Mouse (Mus musculus) bone marrow, adult 2 months (tissue): ENCODE data around the gene Taok3. TPM values are rescaled to one million over a fixed set of nuclear protein-coding genes. Genes with fewer than 3 reads are reported as not detected.
A peak's percentile ranks its signal among the peaks of the same experiment; 100 is the strongest.
"Not testable (repeated sequence)": the region's sequence is repeated elsewhere in the genome, so short reads cannot be mapped to it uniquely, and the experiment has no call there.

Experiments
- H3K27ac ChIP-seq: fragments of 200-500 bp; 2 replicates; pipeline ENCODE4 v1.5.1; 2012; ENCODE audit warnings: low read depth, mild to moderate bottlenecking, control low read depth, inconsistent platforms, low read length; ENCODE audit not compliant: control insufficient read depth, poor library complexity, insufficient read depth
- H3K4me1 ChIP-seq: fragments of 200-500 bp; 2 replicates; pipeline ENCODE4 v1.6.1; 2011; ENCODE audit warnings: low read length; ENCODE audit not compliant: control insufficient read depth, insufficient read depth
- H3K4me3 ChIP-seq: fragments of 200-500 bp; replicated peaks from 2 replicates; pipeline ENCODE3; 2011; ENCODE audit warnings: mild to moderate bottlenecking, low read depth, low read length, control low read depth; ENCODE audit not compliant: control insufficient read depth
- CTCF ChIP-seq: fragments of 200-500 bp; IDR thresholded peaks from 2 replicates; pipeline ENCODE4 v1.5.1; 2011; ENCODE audit warnings: low read length, control low read depth; ENCODE audit not compliant: control insufficient read depth, insufficient read depth
- POLR2A ChIP-seq: fragments of 200-500 bp; IDR thresholded peaks from 2 replicates; pipeline ENCODE4 v1.6.1; 2011; ENCODE audit warnings: low read depth, mild to moderate bottlenecking, control low read depth, low read length, borderline replicate concordance; ENCODE audit not compliant: control insufficient read depth
- WGBS: fragments of 180-500 bp; shearing (Covaris S2); methylation state at CpG from one replicate; pipeline ENCODE4 v1.1.7; 2018; 5-methylcytosine and 5-hydroxymethylcytosine counted together
- polyA plus RNA-seq: library from polyadenylated mRNA; stranded (reverse); fragments of >200 nt; gene quantifications from 2 replicates; pipeline ENCODE4 v1.2.4, GENCODE M21; 2011; ENCODE audit warnings: low replicate concordance; ENCODE audit not compliant: missing spikeins, insufficient read depth, insufficient read length

Taok3 gene
- polyA plus RNA-seq, 1 experiment: 47.6 TPM

DNA sequence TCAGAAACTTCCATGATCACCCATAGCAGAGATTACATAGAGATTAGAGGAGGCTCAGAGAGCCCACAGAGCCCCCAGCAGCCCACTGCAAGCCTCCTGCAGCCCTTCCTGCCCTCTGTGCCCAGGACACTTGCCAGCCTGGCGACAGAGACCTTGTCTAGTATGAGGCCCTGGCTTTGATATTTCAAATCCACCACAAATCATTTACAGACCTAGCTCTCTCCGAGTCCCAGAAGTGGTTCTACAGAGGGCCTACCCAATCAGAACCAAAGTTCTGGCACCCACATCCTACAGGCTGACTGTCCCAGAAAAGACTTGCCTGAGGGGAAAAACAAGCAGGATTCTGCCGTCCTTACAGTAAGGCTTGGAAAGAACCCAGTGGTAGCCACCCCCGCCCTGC is 165.3 kb downstream of the Taok3 start:
- TF ChIP-seq POLR2A: no peak
- no peak for TF ChIP-seq CTCF
- no peak overlapping the region for H3K27ac ChIP-seq
- WGBS: 80% methylated on average over 4 of the region's 4 CpGs
- H3K4me1 ChIP-seq: no peaks in the 10 kb centered on the region; the same call in 1 of the 2 replicates
- H3K4me3 ChIP-seq: no peak overlapping the region

GRCm38 (mm10) chr5:117286286-117286685 is 166.4 kb downstream of the Taok3 start:
- Histone ChIP-seq H3K4me3 (no peak overlapping the region), H3K4me1 (no peaks in the 10 kb centered on the region; the same call in 1 of the 2 replicates), H3K27ac (no peak overlapping the region)
- WGBS: 39% methylated on average over 3 of the region's 3 CpGs
- TF ChIP-seq CTCF: no peak
- no peak for TF ChIP-seq POLR2A

- no peaks in the 10 kb centered on the region; the same call in 1 of the 2 replicates for H3K4me1 ChIP-seq
- no peak; the same call in 1 of the 2 replicates for TF ChIP-seq POLR2A
- no peak for TF ChIP-seq CTCF
- peak within 1 kb of the TSS; percentile 12; the same call in 1 of the 2 replicates for H3K27ac ChIP-seq
- under 1% methylated on average over 77 of the region's 77 CpGs for whole genome bisulfite sequencing
- H3K4me3 ChIP-seq: peak within 1 kb of the TSS; percentile 70
Observed at GRCm38 (mm10) chr5:117286831-117287822, 167.2 kb downstream of the Taok3 start, which contains the start of gene Pebp1. Gene Pebp1 (minus strand): TSS chr5:117287625.

- TF ChIP-seq CTCF: no peak
- no peak for TF ChIP-seq POLR2A
- H3K4me3 ChIP-seq: no peak overlapping the region
- no peak overlapping the region for H3K27ac ChIP-seq
- no peaks in the 10 kb centered on the region; the same call in 1 of the 2 replicates for H3K4me1 ChIP-seq
Observed at GRCm38 (mm10) chr5:117289646-117290045, 169.7 kb downstream of the Taok3 start.

GRCm38 (mm10) chr5:117290081-117290480 is 170.2 kb downstream of the Taok3 start:
- 88% methylated on average over 2 of the region's 2 CpGs for WGBS
- Histone ChIP-seq H3K4me3 (no peak overlapping the region), H3K27ac (no peak overlapping the region), H3K4me1 (no peaks in the 10 kb centered on the region; the same call in 1 of the 2 replicates)
- TF ChIP-seq CTCF (no peak), POLR2A (no peak)

DNA sequence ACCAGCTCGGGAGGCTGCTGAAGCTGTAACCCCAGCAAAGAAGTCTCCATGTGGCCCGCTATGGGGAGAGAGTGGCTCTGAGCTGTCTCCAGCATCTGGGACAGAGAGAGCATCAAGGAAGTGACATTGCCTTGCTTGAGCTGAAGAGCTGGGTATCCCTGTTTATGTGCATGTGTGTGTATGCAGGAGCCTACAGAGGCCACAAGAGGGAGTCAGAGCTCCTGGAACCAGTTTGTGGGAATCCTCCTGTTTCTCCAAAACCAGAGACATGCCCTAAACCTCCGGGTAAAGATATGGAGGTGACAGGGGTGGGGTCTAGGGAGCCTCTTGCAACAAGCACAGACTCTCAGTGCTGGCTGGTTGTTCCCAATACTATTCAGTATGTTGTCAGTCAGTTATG is 171.4 kb downstream of the Taok3 start:
- 79% methylated on average over 3 of the region's 3 CpGs for WGBS
- no peak for TF ChIP-seq CTCF
- TF ChIP-seq POLR2A: no peak
- no peak overlapping the region for H3K27ac ChIP-seq
- H3K4me1 ChIP-seq: no peaks in the 10 kb centered on the region
- H3K4me3 ChIP-seq: no peak overlapping the region

GRCm38 (mm10) chr5:117292547-117292946 is 172.6 kb downstream of the Taok3 start:
- TF ChIP-seq POLR2A (no peak), CTCF (no peak)
- no peaks in the 10 kb centered on the region for H3K4me1 ChIP-seq
- no peak overlapping the region for H3K27ac ChIP-seq
- H3K4me3 ChIP-seq: no peak overlapping the region
- 65% methylated on average over 6 of the region's 6 CpGs for WGBS

DNA sequence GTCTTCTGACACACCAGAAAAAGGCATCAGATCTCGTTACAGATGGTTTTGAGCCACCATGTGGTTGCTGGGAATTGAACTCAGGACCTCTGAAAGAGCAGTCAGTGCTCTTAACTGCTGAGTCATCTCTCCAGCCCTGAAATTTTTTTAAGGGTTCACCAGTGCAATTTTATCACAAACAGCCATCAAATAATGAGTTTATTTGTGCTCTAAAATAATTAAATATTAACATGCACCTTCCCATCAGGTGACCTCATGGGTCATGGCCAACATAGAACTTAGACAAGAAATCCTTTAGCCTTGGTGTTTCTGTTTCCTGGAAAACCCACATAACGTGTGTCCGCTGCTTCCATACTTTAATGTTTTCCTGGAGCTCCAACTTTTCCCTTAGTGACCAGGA is 173.8 kb downstream of the Taok3 start:
- 83% methylated on average over 3 of the region's 3 CpGs for WGBS
- not testable (repeated sequence) for H3K27ac ChIP-seq, H3K4me3 ChIP-seq, H3K4me1 ChIP-seq
